Mouse (Mus musculus) heart, embryonic 13.5 days (tissue): Measurements from ENCODE around the gene Hcn4. TPM values are rescaled to one million over a fixed set of nuclear protein-coding genes. Genes with fewer than 3 reads are reported as not detected.

Experiments
- ATAC-seq: fragments of 200-750 bp; cut with Nextera tagmentation; 2 replicates; pipeline ENCODE4 v1.8.0; 2017; ENCODE audit warnings: moderate TSS enrichment; ENCODE audit not compliant: insufficient number of reproducible peaks, low FRiP score, low TSS enrichment; ENCODE audit errors: extremely low read depth
- H3K27ac ChIP-seq: fragments of 300-500 bp; sonication (generic); replicated peaks from 2 replicates; pipeline ENCODE4 v1.5.1; 2015; ENCODE audit warnings: moderate library complexity, mild to moderate bottlenecking, inconsistent platforms
- H3K27me3 ChIP-seq: fragments of 300-500 bp; sonication (generic); replicated peaks from 2 replicates; pipeline ENCODE4 v1.6.1; 2015; ENCODE audit warnings: mild to moderate bottlenecking, inconsistent platforms
- H3K36me3 ChIP-seq: fragments of 300-500 bp; sonication (generic); 2 replicates; pipeline ENCODE4 v1.6.1; 2015; ENCODE audit warnings: mild to moderate bottlenecking, inconsistent platforms
- H3K4me1 ChIP-seq: fragments of 300-500 bp; sonication (generic); 2 replicates; pipeline ENCODE4 v1.6.1; 2015; ENCODE audit warnings: inconsistent platforms
- H3K4me2 ChIP-seq: fragments of 300-500 bp; sonication (generic); 2 replicates; pipeline ENCODE4 v1.6.1; 2015; ENCODE audit warnings: inconsistent platforms, mild to moderate bottlenecking, moderate library complexity
- H3K4me3 ChIP-seq: fragments of 300-500 bp; sonication (generic); 2 replicates; pipeline ENCODE4 v1.5.1; 2015; ENCODE audit warnings: moderate library complexity, mild to moderate bottlenecking, inconsistent platforms
- H3K9ac ChIP-seq: fragments of 300-500 bp; sonication (generic); 2 replicates; pipeline ENCODE4 v1.6.1; 2015; ENCODE audit warnings: inconsistent platforms, mild to moderate bottlenecking, moderate library complexity
- H3K9me3 ChIP-seq: fragments of 300-500 bp; sonication (generic); 2 replicates; pipeline ENCODE4 v1.6.1; 2016; ENCODE audit warnings: inconsistent platforms
- WGBS: fragments of 180-500 bp; shearing (Covaris S2); methylation state at CpG from one replicate; pipeline ENCODE4 v1.1.7; 2015; ENCODE audit warnings: mixed read lengths; 5-methylcytosine and 5-hydroxymethylcytosine counted together
- polyA plus RNA-seq: library from polyadenylated mRNA; unstranded; fragments of >200 nt; fragmentation: Nextera tagmentation; extraction: Ambion mirVana; gene quantifications from 2 replicates; pipeline ENCODE4 v1.2.1, GENCODE M21; 2015

Gene Hcn4
- polyA plus RNA-seq, 1 experiment from 2014 or later = 1.8 TPM

DNA sequence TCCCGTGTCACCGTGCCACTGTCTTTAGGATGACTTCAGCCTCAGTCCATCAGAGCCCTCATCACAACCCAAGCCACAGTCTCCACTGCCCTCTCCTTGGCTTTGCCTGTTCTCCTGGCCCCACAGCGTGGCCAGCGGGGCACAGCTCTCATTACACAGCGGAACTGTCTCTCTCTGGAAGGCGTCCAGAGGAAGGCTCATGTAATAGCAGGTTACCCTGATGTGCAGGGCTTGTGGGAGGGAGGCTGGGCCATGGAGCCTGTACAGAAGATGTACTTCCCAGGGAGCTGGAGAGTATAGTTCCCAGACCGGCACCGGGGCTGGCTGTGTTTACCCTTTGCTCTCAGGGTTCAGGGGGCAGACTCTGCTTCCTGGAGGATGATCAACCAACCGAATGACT lies 6.8 kb upstream of the Hcn4 start:
- Histone ChIP-seq H3K4me3 (no peak overlapping the region), H3K9me3 (no peaks in the 10 kb centered on the region), H3K9ac (peak overlapping the region; percentile 13; the same call in 1 of the 2 replicates), H3K4me1 (peaks cover 77% of the 10 kb centered on the region), H3K27me3 (peaks cover 58% of the 10 kb centered on the region), H3K4me2 (no peak overlapping the region), H3K27ac (peak overlapping the region; percentile 33), H3K36me3 (no peaks in the 10 kb centered on the region)
- no peak for ATAC-seq
- WGBS = 47% methylated on average over 9 of the region's 9 CpGs

GRCm38 (mm10) chr9:58817676-58818075 lies 5.5 kb upstream of the Hcn4 start:
- Histone ChIP-seq H3K9me3 (no peaks in the 10 kb centered on the region), H3K36me3 (no peaks in the 10 kb centered on the region), H3K27ac (peak overlapping the region; percentile 54), H3K4me3 (no peak overlapping the region), H3K4me1 (peaks cover 81% of the 10 kb centered on the region), H3K27me3 (peaks cover 70% of the 10 kb centered on the region), H3K4me2 (no peak overlapping the region), H3K9ac (0 out of 2 replicates have a peak overlapping the region, but pooled peaks have one; percentile 24)
- WGBS = 15% methylated on average over 3 of the region's 3 CpGs
- no peak for ATAC-seq

- Histone ChIP-seq H3K4me2 (peak overlapping the region; percentile 91), H3K4me1 (peaks cover 77% of the 10 kb centered on the region), H3K9me3 (no peaks in the 10 kb centered on the region), H3K27ac (peak overlapping the region; percentile 84), H3K27me3 (peaks cover 90% of the 10 kb centered on the region), H3K4me3 (peak overlapping the region; percentile 78), H3K36me3 (no peaks in the 10 kb centered on the region), H3K9ac (peak overlapping the region; percentile 82)
- under 1% methylated on average over 62 of the region's 62 CpGs for WGBS
- ATAC-seq = peak; percentile 70; the same call in 1 of the 2 replicates
Observed at GRCm38 (mm10) chr9:58822431-58823091, 651 bp upstream of the Hcn4 start.

GRCm38 (mm10) chr9:58823918-58824215 lies 655 bp downstream of the Hcn4 start:
- WGBS = under 1% methylated on average over 35 of the region's 35 CpGs
- Histone ChIP-seq H3K4me2 (peak overlapping the region; percentile 91), H3K9ac (peak overlapping the region; percentile 82), H3K27me3 (peaks cover 79% of the 10 kb centered on the region), H3K9me3 (no peaks in the 10 kb centered on the region), H3K36me3 (no peaks in the 10 kb centered on the region), H3K4me1 (peaks cover 77% of the 10 kb centered on the region), H3K4me3 (peak overlapping the region; percentile 78), H3K27ac (peak overlapping the region; percentile 84)
- ATAC-seq = no peak

DNA sequence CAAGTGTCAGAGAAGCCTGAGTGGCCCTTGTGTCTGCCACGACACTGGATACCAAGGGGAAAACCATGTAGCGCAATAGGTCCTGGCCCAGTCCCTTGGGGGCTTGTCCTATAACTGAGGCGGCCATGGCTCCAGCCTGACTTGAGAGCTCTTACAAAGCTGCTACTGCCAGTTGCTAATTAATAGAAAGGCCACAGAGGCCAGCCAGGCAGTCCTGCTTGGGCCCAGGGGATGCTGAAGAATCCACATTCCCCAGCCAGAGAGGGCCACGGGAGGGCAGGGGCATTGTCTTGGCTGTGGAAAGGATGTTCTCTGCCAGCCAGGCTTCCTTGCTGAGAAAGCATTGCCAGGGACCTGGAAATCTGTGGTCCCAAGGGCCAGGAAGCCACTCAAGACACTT lies 6.4 kb downstream of the Hcn4 start:
- H3K27me3 ChIP-seq = peaks cover 22% of the 10 kb centered on the region
- H3K27ac ChIP-seq = peak overlapping the region; percentile 56
- no peak overlapping the region for H3K4me3 ChIP-seq
- 43% methylated on average over 4 of the region's 4 CpGs for WGBS
- no peak overlapping the region for H3K4me2 ChIP-seq
- ATAC-seq = no peak
- H3K36me3 ChIP-seq = no peaks in the 10 kb centered on the region
- no peaks in the 10 kb centered on the region for H3K9me3 ChIP-seq
- H3K4me1 ChIP-seq = peaks cover 68% of the 10 kb centered on the region
- peak overlapping the region; percentile 37; the same call in 1 of the 2 replicates for H3K9ac ChIP-seq

GRCm38 (mm10) chr9:58832939-58833338 lies 9.7 kb downstream of the Hcn4 start:
- Histone ChIP-seq H3K9me3 (no peaks in the 10 kb centered on the region), H3K4me2 (no peak overlapping the region), H3K4me1 (peaks cover 70% of the 10 kb centered on the region), H3K9ac (no peak overlapping the region), H3K27me3 (no peaks in the 10 kb centered on the region; the same call in 1 of the 2 replicates), H3K4me3 (no peak overlapping the region), H3K27ac (no peak overlapping the region), H3K36me3 (no peaks in the 10 kb centered on the region)
- WGBS = 71% methylated on average over 3 of the region's 3 CpGs
- ATAC-seq = no peak

DNA sequence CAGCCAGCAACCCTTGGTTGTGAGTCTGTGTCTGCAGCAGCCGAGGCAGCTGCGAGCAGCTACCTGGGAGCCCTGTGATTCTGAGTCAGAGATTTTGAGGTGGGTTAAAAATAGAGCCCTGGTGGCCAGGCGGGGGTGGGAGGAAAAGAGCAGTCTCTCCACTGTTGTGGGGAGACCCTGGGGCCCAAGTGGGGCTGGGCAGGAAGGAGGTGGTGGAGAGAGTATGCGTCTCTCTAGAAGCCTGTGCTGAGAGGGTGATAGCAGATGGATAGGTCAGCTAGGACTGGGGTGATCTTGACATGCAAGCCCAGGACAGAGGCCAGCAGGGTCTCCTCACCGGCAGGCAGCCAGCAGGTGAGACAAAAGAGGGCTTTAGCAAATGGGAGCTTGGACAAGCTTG lies 14.0 kb downstream of the Hcn4 start:
- peak overlapping the region; percentile 42; the same call in 1 of the 2 replicates for H3K9ac ChIP-seq
- H3K27ac ChIP-seq = peak overlapping the region; percentile 89
- 21% methylated on average over 5 of the region's 5 CpGs for WGBS
- H3K36me3 ChIP-seq = no peaks in the 10 kb centered on the region
- peaks cover 55% of the 10 kb centered on the region for H3K4me1 ChIP-seq
- H3K27me3 ChIP-seq = no peaks in the 10 kb centered on the region
- peak; percentile 32; the same call in 1 of the 2 replicates for ATAC-seq
- H3K4me3 ChIP-seq = no peak overlapping the region
- peak overlapping the region; percentile 39 for H3K4me2 ChIP-seq
- H3K9me3 ChIP-seq = no peaks in the 10 kb centered on the region

DNA sequence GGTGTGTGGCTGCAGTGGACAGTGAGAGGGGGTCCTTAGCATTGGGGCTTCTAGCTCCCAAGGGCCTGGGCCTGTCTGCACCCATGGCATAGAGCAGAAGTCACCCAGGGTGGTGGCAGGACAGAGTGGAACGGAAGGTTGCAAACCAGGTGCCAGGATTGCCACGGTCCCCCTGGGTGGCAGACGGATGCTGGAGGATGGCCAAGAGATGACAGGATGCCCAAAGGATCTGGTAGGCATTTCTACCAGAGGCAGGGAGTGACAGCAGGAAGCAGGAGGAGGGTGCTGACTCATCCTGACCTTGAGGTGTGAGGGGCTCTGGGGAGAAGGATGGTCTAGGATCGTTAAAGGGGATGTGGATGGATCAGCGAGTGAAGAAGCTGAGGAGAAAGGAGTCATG lies 15.3 kb downstream of the Hcn4 start:
- Histone ChIP-seq H3K9me3 (no peaks in the 10 kb centered on the region), H3K36me3 (no peaks in the 10 kb centered on the region), H3K9ac (no peak overlapping the region), H3K4me2 (no peak overlapping the region), H3K4me3 (no peak overlapping the region), H3K4me1 (peaks cover 61% of the 10 kb centered on the region), H3K27ac (no peak overlapping the region), H3K27me3 (no peaks in the 10 kb centered on the region)
- no peak for ATAC-seq
- WGBS = 57% methylated on average over 5 of the region's 5 CpGs

DNA sequence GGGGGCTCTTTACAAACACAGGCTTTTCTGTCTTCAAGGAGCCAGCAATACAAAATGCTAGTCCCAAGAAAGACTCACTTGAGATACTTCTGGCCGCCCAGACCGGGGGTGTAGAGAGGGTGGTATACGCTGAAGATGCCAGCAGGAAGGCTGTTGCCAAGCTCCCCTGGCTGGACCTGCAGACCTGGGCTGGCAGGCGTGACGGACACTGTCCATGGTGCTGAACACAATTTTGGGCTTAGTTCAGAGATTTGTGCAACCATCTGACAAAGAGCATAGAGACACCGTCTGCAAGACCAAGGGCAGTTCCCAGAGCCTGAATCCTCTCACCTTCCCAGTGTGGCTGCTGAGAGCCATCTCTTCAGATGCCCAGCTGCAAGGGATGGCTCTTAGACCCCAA lies 18.4 kb downstream of the Hcn4 start:
- Histone ChIP-seq H3K36me3 (peaks cover 17% of the 10 kb centered on the region), H3K27me3 (no peaks in the 10 kb centered on the region), H3K9ac (no peak overlapping the region), H3K4me2 (no peak overlapping the region), H3K4me1 (peaks cover 54% of the 10 kb centered on the region), H3K27ac (no peak overlapping the region), H3K9me3 (no peaks in the 10 kb centered on the region), H3K4me3 (no peak overlapping the region)
- ATAC-seq = no peak
- 24% methylated on average over 6 of the region's 6 CpGs for WGBS

GRCm38 (mm10) chr9:58844597-58844996 lies 21.4 kb downstream of the Hcn4 start:
- H3K9ac ChIP-seq = no peak overlapping the region
- peaks cover 53% of the 10 kb centered on the region for H3K4me1 ChIP-seq
- no peak for ATAC-seq
- H3K36me3 ChIP-seq = peaks cover 17% of the 10 kb centered on the region
- H3K4me2 ChIP-seq = no peak overlapping the region
- H3K4me3 ChIP-seq = no peak overlapping the region
- no peaks in the 10 kb centered on the region for H3K9me3 ChIP-seq
- H3K27ac ChIP-seq = no peak overlapping the region
- no peaks in the 10 kb centered on the region for H3K27me3 ChIP-seq
- WGBS = 77% methylated on average over 3 of the region's 3 CpGs

DNA sequence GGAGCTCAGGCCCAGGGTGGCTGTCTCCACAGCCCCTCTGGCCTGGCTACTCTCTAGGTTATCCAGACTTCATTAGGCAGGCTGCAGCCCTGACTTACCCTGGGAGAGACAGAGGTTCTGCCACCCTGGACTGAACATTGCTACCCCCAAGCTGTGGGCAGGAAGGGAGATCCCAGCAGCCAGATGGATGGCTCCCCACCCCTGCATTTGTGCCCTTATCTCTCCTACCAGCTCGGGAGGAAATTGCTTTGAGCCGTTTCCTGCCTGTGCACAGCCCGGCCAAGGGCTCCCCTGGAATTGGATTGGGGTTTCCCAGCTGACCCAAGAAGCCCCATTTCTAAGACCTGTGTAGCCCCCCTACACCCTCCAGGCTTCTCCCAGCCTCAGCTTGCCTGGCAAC lies 23.8 kb downstream of the Hcn4 start:
- Histone ChIP-seq H3K9me3 (no peaks in the 10 kb centered on the region), H3K4me2 (peak overlapping the region; percentile 50), H3K4me3 (no peak overlapping the region), H3K9ac (peak overlapping the region; percentile 61), H3K4me1 (peaks cover 50% of the 10 kb centered on the region), H3K36me3 (peaks cover 17% of the 10 kb centered on the region), H3K27ac (peak overlapping the region; percentile 79), H3K27me3 (no peaks in the 10 kb centered on the region; the same call in 1 of the 2 replicates)
- no peak for ATAC-seq
- 2% methylated on average over 3 of the region's 3 CpGs for WGBS

GRCm38 (mm10) chr9:58847676-58848075 lies 24.5 kb downstream of the Hcn4 start:
- peak overlapping the region; percentile 61 for H3K9ac ChIP-seq
- peak overlapping the region; percentile 50 for H3K4me2 ChIP-seq
- H3K36me3 ChIP-seq = peaks cover 17% of the 10 kb centered on the region
- H3K4me1 ChIP-seq = peaks cover 43% of the 10 kb centered on the region
- H3K27ac ChIP-seq = peak overlapping the region; percentile 79
- WGBS = 30% methylated on average over 7 of the region's 7 CpGs
- no peaks in the 10 kb centered on the region for H3K9me3 ChIP-seq
- 0 out of 2 replicates have a peak, but pooled peaks have one; percentile 27 for ATAC-seq
- no peaks in the 10 kb centered on the region; the same call in 1 of the 2 replicates for H3K27me3 ChIP-seq
- H3K4me3 ChIP-seq = no peak overlapping the region
